Mouse (Mus musculus) olfactory bulb, adult 2 months (tissue): ENCODE measurements at regions not wholly inside any gene's neighbourhood (a gene's known extent, or its start where the extent isn't known, plus 50 kb on each side); places are given as distances from the start of the nearest gene placed in this dataset.

Source experiments
- H3K27ac ChIP-seq: fragments of 200-500 bp; 2 replicates; pipeline ENCODE4 v1.5.1; 2012; ENCODE audit warnings: low read depth, low read length; ENCODE audit not compliant: insufficient read depth
- H3K4me1 ChIP-seq: fragments of 200-500 bp; 2 replicates; pipeline ENCODE4 v1.6.1; 2012; ENCODE audit warnings: low read length; ENCODE audit not compliant: control insufficient read depth, insufficient read depth
- H3K4me3 ChIP-seq: fragments of 200-500 bp; 2 replicates; pipeline ENCODE4 v1.5.1; 2012; ENCODE audit warnings: mild to moderate bottlenecking, low read depth, low read length, moderate library complexity; ENCODE audit not compliant: insufficient read depth
- CTCF ChIP-seq: fragments of 200-500 bp; IDR thresholded peaks from 2 replicates; pipeline ENCODE4 v1.5.1; 2012; ENCODE audit warnings: low read depth, mild to moderate bottlenecking, low read length, moderate library complexity; ENCODE audit not compliant: insufficient read depth
- POLR2A ChIP-seq: fragments of 200-500 bp; IDR thresholded peaks from 2 replicates; pipeline ENCODE4 v1.6.1; 2012; ENCODE audit warnings: mild to moderate bottlenecking, low read depth, low read length, moderate library complexity; ENCODE audit not compliant: insufficient read depth
- WGBS: fragments of 180-500 bp; shearing (Covaris S2); methylation state at CpG from one replicate; pipeline ENCODE4 v1.1.7; 2018; 5-methylcytosine and 5-hydroxymethylcytosine counted together

- TF ChIP-seq CTCF (no peak), POLR2A (no peak)
- H3K4me1 ChIP-seq: peaks cover 12% of the 10 kb centered on the region
- H3K4me3 ChIP-seq: no peak overlapping the region
- WGBS: 97% methylated on average over 12 of the region's 12 CpGs
- H3K27ac ChIP-seq: no peak overlapping the region
These were observed 185.4 kb upstream of the Kcnab2 start for GRCm38 (mm10) chr4:152663069-152663468.

GRCm38 (mm10) chr4:152662439-152662838 is 184.8 kb upstream of the Kcnab2 start:
- WGBS: 86% methylated on average over 11 of the region's 11 CpGs
- TF ChIP-seq CTCF (no peak), POLR2A (no peak)
- H3K4me3 ChIP-seq: no peak overlapping the region
- H3K27ac ChIP-seq: no peak overlapping the region
- peaks cover 6% of the 10 kb centered on the region for H3K4me1 ChIP-seq

DNA sequence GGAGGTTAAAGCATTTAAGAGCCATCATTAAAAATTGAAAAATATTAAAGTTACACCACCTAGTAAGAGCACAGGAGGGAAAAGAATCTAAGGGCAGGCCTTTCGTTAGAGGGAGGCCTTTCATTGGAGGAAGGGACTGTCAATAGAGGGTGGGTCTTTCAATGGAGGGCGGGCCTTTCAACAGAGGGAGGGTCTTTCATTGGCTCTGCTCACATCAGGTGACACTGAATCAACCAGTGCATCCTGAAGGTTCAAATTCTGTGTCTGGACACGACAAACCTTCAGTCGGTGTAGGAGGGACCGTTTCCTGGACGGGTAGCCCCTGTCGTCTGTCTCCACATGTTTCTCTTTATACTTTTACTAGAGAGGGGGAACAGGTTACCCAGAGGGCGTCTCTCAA is 172.5 kb upstream of the Kcnab2 start:
- 90% methylated on average over 8 of the region's 8 CpGs for WGBS
- TF ChIP-seq POLR2A (no peak), CTCF (no peak)
- Histone ChIP-seq H3K4me3 (no peak overlapping the region), H3K27ac (no peak overlapping the region), H3K4me1 (peaks cover 12% of the 10 kb centered on the region)

DNA sequence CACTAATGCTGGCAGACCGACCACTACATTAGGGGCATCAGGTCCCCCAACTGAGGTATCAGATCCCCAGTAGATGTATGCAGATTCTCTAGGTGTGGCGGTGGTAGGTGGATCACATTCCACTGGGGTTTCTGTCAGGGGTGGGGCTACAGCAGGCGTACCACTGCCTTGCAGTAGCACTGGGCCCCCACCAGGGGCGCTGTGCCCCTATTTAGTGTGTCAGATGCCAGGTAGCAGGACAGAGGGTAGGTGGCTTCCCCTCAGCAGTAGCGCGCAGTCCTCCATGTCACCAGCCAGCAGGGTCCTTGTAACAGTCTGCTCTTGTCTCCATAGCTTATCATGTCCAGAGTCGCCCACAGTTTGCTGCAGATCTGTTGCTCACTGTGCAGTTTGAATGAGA is 169.9 kb upstream of the Kcnab2 start:
- peaks cover 12% of the 10 kb centered on the region for H3K4me1 ChIP-seq
- H3K4me3 ChIP-seq: no peak overlapping the region
- TF ChIP-seq CTCF: peak; percentile 65; the same call in 1 of the 2 replicates
- no peak for TF ChIP-seq POLR2A
- H3K27ac ChIP-seq: no peak overlapping the region
- 63% methylated on average over 7 of the region's 7 CpGs for WGBS

DNA sequence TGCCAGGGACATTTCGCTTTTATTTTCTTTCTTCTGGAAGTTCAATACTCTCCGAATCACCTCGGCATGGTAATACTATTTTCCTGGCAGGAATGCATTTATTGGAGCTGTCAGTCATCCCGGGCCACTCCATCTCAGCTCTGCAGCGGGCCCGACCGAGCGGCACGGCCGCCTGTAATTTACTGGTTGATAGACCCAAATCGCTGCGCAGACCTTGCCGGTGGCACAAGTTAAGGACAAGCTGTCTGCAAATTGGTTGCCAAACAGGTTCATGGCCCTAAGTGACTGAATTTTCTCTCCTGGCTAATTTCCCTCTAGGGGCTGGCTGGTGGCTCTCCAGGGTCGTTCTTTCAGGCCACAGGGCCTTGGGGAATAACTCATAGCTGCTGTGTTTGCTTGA is 169.4 kb upstream of the Kcnab2 start:
- TF ChIP-seq POLR2A (no peak), CTCF (no peak)
- Histone ChIP-seq H3K4me3 (no peak overlapping the region), H3K27ac (no peak overlapping the region), H3K4me1 (peaks cover 10% of the 10 kb centered on the region)
- WGBS: 93% methylated on average over 14 of the region's 14 CpGs

- TF ChIP-seq CTCF (no peak), POLR2A (no peak)
- Histone ChIP-seq H3K27ac (no peak overlapping the region), H3K4me3 (no peak overlapping the region), H3K4me1 (no peaks in the 10 kb centered on the region; the same call in 1 of the 2 replicates)
- WGBS: 54% methylated on average over 6 of the region's 6 CpGs
These were observed 159.4 kb upstream of the Kcnab2 start for GRCm38 (mm10) chr4:152637088-152637487.

GRCm38 (mm10) chr4:152633896-152634295 is 156.2 kb upstream of the Kcnab2 start:
- Histone ChIP-seq H3K4me1 (no peaks in the 10 kb centered on the region; the same call in 1 of the 2 replicates), H3K27ac (no peak overlapping the region), H3K4me3 (no peak overlapping the region)
- no peak for TF ChIP-seq CTCF
- no peak for TF ChIP-seq POLR2A
- WGBS: 80% methylated on average over 6 of the region's 6 CpGs

- 94% methylated on average over 4 of the region's 4 CpGs for WGBS
- H3K4me3 ChIP-seq: no peak overlapping the region
- H3K4me1 ChIP-seq: peaks cover 29% of the 10 kb centered on the region
- no peak overlapping the region for H3K27ac ChIP-seq
- TF ChIP-seq CTCF: no peak
- TF ChIP-seq POLR2A: no peak
These were observed 150.4 kb upstream of the Kcnab2 start for GRCm38 (mm10) chr4:152628111-152628510.

DNA sequence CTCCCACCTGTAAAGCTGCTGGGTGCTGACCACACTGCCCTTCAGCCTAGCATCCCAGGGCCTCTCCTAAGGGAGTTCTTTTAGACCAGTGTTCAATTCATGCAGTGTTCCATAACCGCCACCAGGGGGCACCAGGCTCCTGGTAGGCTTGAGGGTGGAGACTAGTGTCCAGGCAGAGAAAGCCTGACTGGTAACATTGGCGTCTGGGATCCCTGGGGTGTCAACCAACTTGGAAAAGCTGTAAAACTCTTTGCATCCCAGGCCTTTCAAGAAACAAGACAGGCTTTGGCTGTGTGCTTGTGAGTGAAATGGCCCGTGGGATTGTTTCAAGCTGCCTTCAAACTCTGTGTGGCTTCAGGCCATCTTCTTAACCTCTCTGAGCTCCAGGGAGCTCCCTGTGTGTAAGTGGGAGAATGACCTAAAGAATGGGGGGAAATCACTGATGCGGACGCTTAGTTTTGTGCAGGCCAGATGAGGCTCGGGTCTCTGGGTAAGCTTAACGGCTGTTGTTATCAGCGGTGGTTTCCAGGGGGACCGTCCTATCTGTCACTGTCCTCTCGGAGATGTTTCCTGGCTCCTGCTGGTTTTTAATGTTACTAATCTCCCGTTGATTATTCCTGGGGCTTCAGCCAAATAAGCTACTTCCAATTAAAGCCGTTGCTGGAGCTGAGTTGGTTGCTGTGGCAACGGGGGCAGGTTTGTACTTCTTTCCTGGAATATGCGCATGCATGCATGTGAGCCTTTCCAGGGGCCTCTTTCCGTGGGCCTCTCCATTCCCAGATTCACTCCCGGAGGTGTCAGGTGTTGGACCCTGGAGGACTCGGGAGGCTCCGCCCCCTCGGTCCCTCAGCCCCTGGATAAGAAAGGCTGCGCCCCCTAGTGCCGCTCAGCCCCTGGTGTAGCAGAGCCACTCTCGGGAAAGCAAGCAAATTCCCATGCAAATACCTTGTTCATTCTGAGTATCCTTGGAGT is 147.6 kb upstream of the Kcnab2 start:
- H3K4me3 ChIP-seq: 0 out of 2 replicates have a peak overlapping the region, but pooled peaks have one; percentile 5
- 2% methylated on average over 22 of the region's 22 CpGs for WGBS
- H3K4me1 ChIP-seq: peaks cover 46% of the 10 kb centered on the region
- peak overlapping the region; percentile 66 for H3K27ac ChIP-seq
- TF ChIP-seq POLR2A (no peak), CTCF (peak; percentile 71)
